Mouse (Mus musculus): Measurements from ENCODE around the gene Mok.

DNA sequence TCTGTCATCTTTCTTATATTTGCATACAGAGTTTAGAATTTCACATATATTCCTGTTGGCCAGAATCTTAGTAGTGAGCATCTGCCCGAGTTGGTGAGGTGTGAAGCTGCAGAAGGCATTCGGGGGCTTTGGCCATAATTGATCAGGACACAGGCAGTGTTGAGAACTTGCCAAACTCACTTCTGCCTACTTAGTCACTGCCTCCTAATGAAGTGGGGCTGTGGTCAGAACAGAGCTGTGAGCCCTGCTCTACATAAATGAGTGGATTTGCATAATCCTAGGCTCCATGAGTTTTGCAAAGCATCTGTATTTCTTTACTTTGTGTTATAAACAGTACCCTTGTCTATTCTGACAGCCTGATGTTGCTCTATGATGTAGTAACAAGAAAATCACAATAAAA lies 78.4 kb downstream of the Mok start:
- TF ChIP-seq CTCF (IDR thresholded peaks at IDR 0.05; ENCODE audit: low read depth, low read length): no peak
- TF ChIP-seq POLR2A (IDR thresholded peaks at IDR 0.05; ENCODE audit: borderline replicate concordance, low read depth, low read length): no peak

All from bone marrow macrophage, adult 2 months (primary cell).